Mouse (Mus musculus): ENCODE results near the gene Dusp7.

Dusp7 gene

GRCm38 (mm10) chr9:106420608-106421007 lies 52.2 kb downstream of the Dusp7 start:
- no peak for DNase-seq (ENCODE audit: low read depth, low spot score)

- DNase-seq (ENCODE audit: low read depth, low spot score) = no peak
Measured at GRCm38 (mm10) chr9:106421033-106421864, 52.8 kb downstream of the Dusp7 start.

GRCm38 (mm10) chr9:106421865-106422160 lies 53.4 kb downstream of the Dusp7 start:
- peak; percentile 57 for DNase-seq (ENCODE audit: low read depth, low spot score)

Data from c-Kit-negative CD71-positive TER-119-positive erythroid progenitor cells, embryonic 14.5 days (primary cell).